Mouse (Mus musculus) layer of hippocampus, postnatal 36 days (tissue): Measurements from ENCODE around the gene Tbxa2r. TPM values are rescaled to one million over a fixed set of nuclear protein-coding genes. Genes with fewer than 3 reads are reported as not detected.

Experiments used
- DNase-seq, 2 experiments: peaks; one replicate each; pipeline ENCODE4 v3.0.0; 2022
- total RNA-seq, 2 experiments: library from RNA; stranded (reverse); gene quantifications; 2 replicates each; pipeline ENCODE4 v1.2.3; 2021

Gene Tbxa2r
- total RNA-seq: 1 to 10 TPM in 1 of 2 experiments, under 1 TPM in 1; 0.91 to 1.1 TPM

GRCm38 (mm10) chr10:81328386-81328785 is at the start of gene Tbxa2r:
Gene Tbxa2r (plus strand): TSS chr10:81328731.
- no peak for DNase-seq

GRCm38 (mm10) chr10:81279496-81279895 is 49.0 kb upstream of the Tbxa2r start:
- no peak for DNase-seq

- DNase-seq: no peak
These were observed 44.3 kb upstream of the Tbxa2r start for GRCm38 (mm10) chr10:81284189-81284588.

- no peak for DNase-seq
These were observed 43.8 kb upstream of the Tbxa2r start for GRCm38 (mm10) chr10:81284719-81285118.

GRCm38 (mm10) chr10:81285694-81286450 is 42.7 kb upstream of the Tbxa2r start:
- peak; percentile 80 to 81 for DNase-seq

- no peak for DNase-seq
These were observed 41.9 kb upstream of the Tbxa2r start for GRCm38 (mm10) chr10:81286586-81286985.

- DNase-seq: no peak
These were observed 40.9 kb upstream of the Tbxa2r start for GRCm38 (mm10) chr10:81287513-81288157.

GRCm38 (mm10) chr10:81288601-81289000 is 39.9 kb upstream of the Tbxa2r start:
- DNase-seq: no peak

GRCm38 (mm10) chr10:81289278-81289677 is 39.3 kb upstream of the Tbxa2r start:
- DNase-seq: peak in 1 of 2 experiments; percentile 66

GRCm38 (mm10) chr10:81289811-81290210 is 38.7 kb upstream of the Tbxa2r start:
- no peak for DNase-seq

GRCm38 (mm10) chr10:81290698-81291460 is 37.7 kb upstream of the Tbxa2r start:
- no peak for DNase-seq

- no peak for DNase-seq
These were observed 36.9 kb upstream of the Tbxa2r start, which contains the start of gene Tjp3 for GRCm38 (mm10) chr10:81291511-81292104. Gene Tjp3 (minus strand): TSS chr10:81291581.

GRCm38 (mm10) chr10:81292554-81293333 is 35.8 kb upstream of the Tbxa2r start, which contains the start of gene Pip5k1c:
Gene Pip5k1c (plus strand): TSS chr10:81292963.
- DNase-seq: peak; percentile 99 to 100

GRCm38 (mm10) chr10:81293334-81294030 is 35.0 kb upstream of the Tbxa2r start:
- no peak for DNase-seq

GRCm38 (mm10) chr10:81294442-81294841 is 34.1 kb upstream of the Tbxa2r start:
- DNase-seq: no peak

- no peak for DNase-seq
These were observed 33.3 kb upstream of the Tbxa2r start for GRCm38 (mm10) chr10:81295185-81295584.

GRCm38 (mm10) chr10:81297246-81297645 is 31.3 kb upstream of the Tbxa2r start:
- DNase-seq: no peak

- no peak for DNase-seq
These were observed 30.7 kb upstream of the Tbxa2r start for GRCm38 (mm10) chr10:81297845-81298244.

GRCm38 (mm10) chr10:81298369-81299100 is 30.0 kb upstream of the Tbxa2r start:
- no peak for DNase-seq
